Mouse (Mus musculus) forebrain, embryonic 10.5 days (tissue): ENCODE results near the gene H2-T24. TPM values are rescaled to one million over a fixed set of nuclear protein-coding genes. Genes with fewer than 3 reads are reported as not detected.
A peak's percentile ranks its signal among the peaks of the same experiment; 100 is the strongest.

Experiments
- DNase-seq: peaks from one replicate; pipeline ENCODE4 v3.0.0-alpha.2; 2017; ENCODE audit warnings: low spot score; ENCODE audit errors: extremely low spot score
- H3K27ac ChIP-seq: fragments of 300-500 bp; sonication (generic); 2 replicates; pipeline ENCODE4 v1.5.1; 2016; ENCODE audit warnings: mild to moderate bottlenecking
- H3K27me3 ChIP-seq: fragments of 300-500 bp; sonication (generic); 2 replicates; pipeline ENCODE4 v1.6.1; 2016; ENCODE audit warnings: mild to moderate bottlenecking; ENCODE audit not compliant: poor library complexity, severe bottlenecking
- H3K36me3 ChIP-seq: fragments of 300-500 bp; sonication (generic); replicated peaks from 2 replicates; pipeline ENCODE4 v1.6.1; 2016; ENCODE audit warnings: mild to moderate bottlenecking, moderate library complexity
- H3K4me1 ChIP-seq: fragments of 300-500 bp; sonication (generic); 2 replicates; pipeline ENCODE4 v1.6.1; 2016
- H3K4me3 ChIP-seq: fragments of 300-500 bp; sonication (generic); 2 replicates; pipeline ENCODE4 v1.5.1; 2016; ENCODE audit warnings: mild to moderate bottlenecking, moderate library complexity
- H3K9me3 ChIP-seq: fragments of 300-500 bp; sonication (generic); 2 replicates; pipeline ENCODE4 v1.6.1; 2016; ENCODE audit warnings: mild to moderate bottlenecking, moderate library complexity
- WGBS: fragments of 180-500 bp; shearing (Covaris S2); methylation state at CpG from one replicate; pipeline ENCODE4 v1.1.7; 2016; 5-methylcytosine and 5-hydroxymethylcytosine counted together
- polyA plus RNA-seq: library from polyadenylated mRNA; unstranded; fragments of >200 nt; fragmentation: Nextera tagmentation; extraction: Ambion mirVana; gene quantifications from 2 replicates; pipeline ENCODE4 v1.2.1, GENCODE M21; 2016

Gene H2-T24
- polyA plus RNA-seq, 1 experiment from 2014 or later: 3.1 TPM

GRCm38 (mm10) chr17:35996949-35997348 lies 23.4 kb downstream of the H2-T24 start:
- Histone ChIP-seq H3K9me3 (peaks cover 3% of the 10 kb centered on the region; the same call in 1 of the 2 replicates), H3K4me1 (peaks cover 19% of the 10 kb centered on the region), H3K36me3 (peaks cover 3% of the 10 kb centered on the region; the same call in 1 of the 2 replicates), H3K4me3 (peak overlapping the region; percentile 14; the same call in 1 of the 2 replicates), H3K27me3 (no peaks in the 10 kb centered on the region), H3K27ac (no peak overlapping the region)
- WGBS: 5% methylated on average over 11 of the region's 11 CpGs
- DNase-seq: peak; percentile 91

GRCm38 (mm10) chr17:35994879-35995240 lies 25.5 kb downstream of the H2-T24 start:
- Histone ChIP-seq H3K27ac (peak overlapping the region; percentile 69), H3K27me3 (no peaks in the 10 kb centered on the region), H3K4me3 (peak overlapping the region; percentile 68), H3K4me1 (peaks cover 19% of the 10 kb centered on the region), H3K9me3 (no peaks in the 10 kb centered on the region), H3K36me3 (peaks cover 2% of the 10 kb centered on the region; the same call in 1 of the 2 replicates)
- DNase-seq: no peak
- 6% methylated on average over 14 of the region's 14 CpGs for WGBS

GRCm38 (mm10) chr17:35994175-35994878 lies 26.0 kb downstream of the H2-T24 start:
- no peaks in the 10 kb centered on the region for H3K9me3 ChIP-seq
- peak; percentile 77 for DNase-seq
- peaks cover 7% of the 10 kb centered on the region for H3K36me3 ChIP-seq
- peak overlapping the region; percentile 68 for H3K4me3 ChIP-seq
- WGBS: 3% methylated on average over 31 of the region's 31 CpGs
- H3K27me3 ChIP-seq: no peaks in the 10 kb centered on the region
- H3K27ac ChIP-seq: peak overlapping the region; percentile 69
- peaks cover 19% of the 10 kb centered on the region for H3K4me1 ChIP-seq

DNA sequence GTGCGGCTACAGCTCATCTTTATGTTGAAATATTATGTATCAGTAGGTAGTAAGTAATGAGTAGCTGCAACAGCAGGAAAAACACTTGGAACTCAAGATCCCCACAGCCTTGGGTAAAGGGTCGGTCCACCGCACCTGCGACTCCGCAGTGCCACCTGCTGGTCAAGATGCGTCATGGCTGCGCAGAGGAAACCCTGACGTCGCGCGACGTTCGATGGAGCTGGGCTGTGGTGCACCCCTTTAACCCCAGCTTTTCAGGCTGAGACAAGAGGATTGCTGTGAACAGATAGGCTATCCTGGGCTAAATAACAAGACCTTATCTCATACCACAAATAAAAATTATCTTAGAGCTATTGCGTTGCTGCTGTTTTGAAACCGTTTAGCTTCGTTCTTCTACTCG lies 26.7 kb downstream of the H2-T24 start:
- Histone ChIP-seq H3K4me3 (peak overlapping the region; percentile 68; the same call in 1 of the 2 replicates), H3K36me3 (peaks cover 14% of the 10 kb centered on the region), H3K4me1 (peaks cover 19% of the 10 kb centered on the region), H3K9me3 (no peaks in the 10 kb centered on the region), H3K27me3 (no peaks in the 10 kb centered on the region), H3K27ac (no peak overlapping the region)
- peak; percentile 85 for DNase-seq
- WGBS: 8% methylated on average over 17 of the region's 17 CpGs

GRCm38 (mm10) chr17:35991781-35992180 lies 28.6 kb downstream of the H2-T24 start:
- DNase-seq: no peak
- no peaks in the 10 kb centered on the region for H3K27me3 ChIP-seq
- peaks cover 10% of the 10 kb centered on the region for H3K4me1 ChIP-seq
- H3K9me3 ChIP-seq: no peaks in the 10 kb centered on the region
- WGBS: 60% methylated on average over 10 of the region's 10 CpGs
- H3K4me3 ChIP-seq: no peak overlapping the region
- no peak overlapping the region for H3K27ac ChIP-seq
- H3K36me3 ChIP-seq: peaks cover 33% of the 10 kb centered on the region

GRCm38 (mm10) chr17:35981776-35982175 lies 38.6 kb downstream of the H2-T24 start:
- Histone ChIP-seq H3K4me1 (peaks cover 26% of the 10 kb centered on the region), H3K36me3 (peaks cover 65% of the 10 kb centered on the region), H3K27me3 (no peaks in the 10 kb centered on the region), H3K9me3 (no peaks in the 10 kb centered on the region), H3K4me3 (peak overlapping the region; percentile 95; the same call in 1 of the 2 replicates), H3K27ac (no peak overlapping the region)
- DNase-seq: no peak
- 92% methylated on average over 9 of the region's 9 CpGs for WGBS

GRCm38 (mm10) chr17:35980363-35980754 lies 40.0 kb downstream of the H2-T24 start:
- peaks cover 26% of the 10 kb centered on the region for H3K4me1 ChIP-seq
- no peaks in the 10 kb centered on the region for H3K27me3 ChIP-seq
- WGBS: under 1% methylated on average over 29 of the region's 29 CpGs
- peak overlapping the region; percentile 95 for H3K4me3 ChIP-seq
- DNase-seq: peak; percentile 48
- no peaks in the 10 kb centered on the region for H3K9me3 ChIP-seq
- peaks cover 63% of the 10 kb centered on the region for H3K36me3 ChIP-seq
- peak overlapping the region; percentile 95 for H3K27ac ChIP-seq

DNA sequence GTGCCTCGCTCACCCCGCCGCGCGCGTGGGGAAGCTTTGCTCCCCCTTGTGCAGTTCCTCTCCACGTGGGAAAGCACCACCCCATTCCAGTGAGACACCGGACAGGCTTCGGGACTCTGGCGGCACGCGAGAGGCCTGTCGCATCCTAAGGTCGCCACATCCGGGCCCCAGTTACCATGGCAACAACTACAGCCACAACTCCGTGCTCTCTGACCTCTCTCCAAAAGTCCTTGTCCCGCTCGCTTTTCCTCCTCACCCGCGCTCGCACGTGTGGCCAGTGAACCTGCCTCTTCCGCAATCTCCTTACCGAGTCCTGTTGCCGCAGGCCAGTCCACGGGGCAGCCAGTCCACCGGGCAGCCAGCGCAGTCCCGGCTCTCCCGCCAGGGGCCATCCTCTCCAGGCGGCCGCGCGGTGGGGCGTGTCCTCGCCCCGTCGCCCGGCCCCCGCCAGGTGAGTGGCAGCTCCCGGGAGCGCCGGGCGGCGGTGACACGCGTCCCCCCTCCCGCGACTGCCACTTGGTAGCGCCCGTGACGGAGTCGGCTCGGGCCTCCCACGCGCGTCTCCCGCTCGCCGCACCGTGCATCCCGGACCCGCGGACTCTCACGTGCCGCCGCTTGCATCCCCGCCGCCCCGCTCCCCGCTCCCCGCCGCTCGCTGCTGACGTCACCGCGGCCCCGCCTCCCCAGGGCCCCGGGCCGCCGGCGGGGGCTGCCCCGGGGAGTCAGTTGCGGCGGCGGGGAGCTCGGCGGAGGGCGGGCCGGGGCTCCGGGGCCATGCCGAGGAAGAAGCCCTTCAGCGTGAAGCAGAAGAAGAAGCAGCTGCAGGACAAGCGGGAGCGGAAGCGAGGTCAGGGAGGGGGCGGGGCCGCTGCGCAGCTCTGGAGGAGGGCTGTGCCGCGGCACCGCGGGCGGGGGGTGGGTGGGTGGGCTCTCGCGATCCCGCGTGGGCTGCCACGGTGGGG lies 40.7 kb downstream of the H2-T24 start, which contains the start of the genes Gnl1 and Prr3:
Gene Gnl1, plus strand, starts transcription at position 451 of the 962 bp plus-strand sequence.
Gene Prr3, minus strand, starts transcription at position 836 of the 962 bp plus-strand sequence.
- H3K4me3 ChIP-seq: peak within 1 kb of the TSS; percentile 95
- peak; percentile 96 for DNase-seq
- peaks cover 26% of the 10 kb centered on the region for H3K4me1 ChIP-seq
- no peaks in the 10 kb centered on the region for H3K27me3 ChIP-seq
- under 1% methylated on average over 108 of the region's 109 CpGs for WGBS
- peaks cover 63% of the 10 kb centered on the region for H3K36me3 ChIP-seq
- H3K9me3 ChIP-seq: no peaks in the 10 kb centered on the region
- peak within 1 kb of the TSS; percentile 95 for H3K27ac ChIP-seq

- under 1% methylated on average over 41 of the region's 41 CpGs for WGBS
- H3K27me3 ChIP-seq: no peaks in the 10 kb centered on the region
- peaks cover 26% of the 10 kb centered on the region for H3K4me1 ChIP-seq
- no peaks in the 10 kb centered on the region for H3K9me3 ChIP-seq
- H3K4me3 ChIP-seq: peak overlapping the region; percentile 95
- peaks cover 64% of the 10 kb centered on the region for H3K36me3 ChIP-seq
- peak; percentile 91 for DNase-seq
- H3K27ac ChIP-seq: peak overlapping the region; percentile 95
Measured at GRCm38 (mm10) chr17:35978811-35979400, 41.5 kb downstream of the H2-T24 start.

GRCm38 (mm10) chr17:35972131-35972530 lies 48.2 kb downstream of the H2-T24 start:
- Histone ChIP-seq H3K36me3 (peaks cover 55% of the 10 kb centered on the region), H3K27ac (no peak overlapping the region), H3K27me3 (no peaks in the 10 kb centered on the region), H3K9me3 (no peaks in the 10 kb centered on the region), H3K4me3 (no peak overlapping the region), H3K4me1 (peaks cover 28% of the 10 kb centered on the region)
- WGBS: 85% methylated on average over 1 of the region's 1 CpGs
- DNase-seq: no peak

DNA sequence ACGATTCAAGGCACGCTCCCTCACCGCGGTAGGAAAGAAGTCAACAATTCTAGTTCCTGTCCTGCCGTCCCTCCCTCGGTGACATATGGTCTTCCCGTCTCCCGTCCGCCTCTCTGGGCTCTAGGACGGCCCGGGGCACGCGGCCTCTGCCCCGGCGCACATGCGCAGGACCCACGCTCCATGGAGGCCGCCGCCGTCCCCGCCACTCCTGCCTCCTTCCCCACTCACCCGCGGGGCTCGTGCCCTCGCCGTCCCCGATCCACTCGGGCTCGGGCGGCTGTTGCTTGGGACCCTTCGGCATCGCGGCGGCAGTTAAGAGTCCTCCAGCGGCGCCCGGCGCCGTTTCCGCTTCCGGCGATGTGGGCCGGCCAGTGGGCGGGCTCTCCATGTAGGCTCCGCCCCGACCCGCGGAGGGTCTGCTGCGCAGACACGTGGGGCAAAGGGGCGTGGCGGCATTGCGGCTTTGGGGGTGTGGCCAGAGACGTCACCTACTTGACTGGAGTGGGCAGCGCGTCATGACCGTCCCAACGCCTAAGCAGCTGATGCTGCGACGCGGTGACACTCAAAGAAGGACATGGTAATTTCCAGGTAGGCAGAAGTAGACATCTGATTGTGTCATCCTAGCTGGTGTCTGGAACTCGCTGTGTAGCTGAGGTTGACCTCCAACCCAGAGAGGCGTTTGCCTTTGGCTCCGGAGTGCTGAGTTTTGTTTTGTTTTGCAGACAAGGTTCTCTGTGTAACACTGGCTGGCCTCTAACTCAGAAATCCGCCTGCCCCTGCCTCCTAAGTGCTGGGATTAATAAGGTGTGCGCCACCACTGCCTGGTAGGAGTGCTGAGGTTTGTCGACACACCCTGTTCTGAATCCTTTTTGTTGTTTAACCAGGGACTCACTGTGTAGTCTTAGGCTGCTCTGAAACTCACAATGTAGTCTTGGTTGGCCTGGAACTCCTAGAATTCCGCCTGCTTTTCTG lies 50.7 kb downstream of the H2-T24 start, which contains the start of gene Abcf1:
Gene Abcf1, minus strand, starts transcription at position 344 of the 972 bp plus-strand sequence.
- peak within 1 kb of the TSS; percentile 91 for H3K27ac ChIP-seq
- H3K4me3 ChIP-seq: peak within 1 kb of the TSS; percentile 80
- DNase-seq: peak; percentile 99
- peaks cover 28% of the 10 kb centered on the region for H3K4me1 ChIP-seq
- H3K9me3 ChIP-seq: no peaks in the 10 kb centered on the region
- peaks cover 57% of the 10 kb centered on the region for H3K36me3 ChIP-seq
- H3K27me3 ChIP-seq: no peaks in the 10 kb centered on the region
- under 1% methylated on average over 68 of the region's 68 CpGs for WGBS
